ENCODE assay signal across 14 mouse cellular contexts in genomic region chr10:83284916-83285315, GRCm38 (mm10).
"Had no signal": no experiment of that assay in that cellular context is flagged by ENCODE, and none has a peak within 500 bp of the region (broad histone marks: within the 10 kb centered on the region; RNA-seq: fewer than 3 reads in every experiment).

No protein-coding gene starts in this region.

- H3K27ac ChIP-seq: kidney, postnatal 0 days; limb, embryonic 13.5 days; liver, embryonic 14.5 days; neural tube, embryonic 15.5 days had no signal

- H3K27me3 ChIP-seq: midbrain, embryonic 13.5 days; neural tube, embryonic 15.5 days had no signal

- H3K4me2 ChIP-seq: limb, embryonic 13.5 days; neural tube, embryonic 15.5 days had no signal

- H3K9me3 ChIP-seq: limb, embryonic 13.5 days; midbrain, embryonic 13.5 days; neural tube, embryonic 15.5 days had no signal

- H3K9ac ChIP-seq: limb, embryonic 13.5 days; liver, embryonic 14.5 days; neural tube, embryonic 15.5 days had no signal

- H3K4me3 ChIP-seq: limb, embryonic 13.5 days; midbrain, embryonic 13.5 days; myocyte; neural tube, embryonic 15.5 days had no signal

- H3K36me3 ChIP-seq: limb, embryonic 13.5 days; midbrain, embryonic 13.5 days had no signal

- DNase-seq: kidney, postnatal 36 days; layer of hippocampus, adult 9-11 months; layer of hippocampus, postnatal 36 days; lung, adult 18-20 months; right cerebral cortex, adult 18-20 months; right cerebral cortex, postnatal 25 days; thymus, adult 18-20 months; thymus, postnatal 14 days had no signal
